Mouse (Mus musculus) forelimb bud, embryonic 11.5 days (tissue): ENCODE measurements around the gene Unc13d.
A peak's percentile ranks its signal among the peaks of the same experiment; 100 is the strongest.

Source experiments
- DNase-seq: peaks from one replicate; pipeline ENCODE4 v3.0.0-alpha.2; 2012; ENCODE audit warnings: low read depth, low spot score

Unc13d gene

GRCm38 (mm10) chr11:116053510-116054229 is 24.1 kb downstream of the Unc13d start:
- DNase-seq: no peak

GRCm38 (mm10) chr11:116050196-116050595 is 27.6 kb downstream of the Unc13d start:
- DNase-seq: no peak

GRCm38 (mm10) chr11:116049610-116050009 is 28.2 kb downstream of the Unc13d start:
- DNase-seq: no peak

- no peak for DNase-seq
Observed at GRCm38 (mm10) chr11:116045173-116045572, 32.6 kb downstream of the Unc13d start.

- DNase-seq: no peak
Observed at GRCm38 (mm10) chr11:116043286-116043685, 34.5 kb downstream of the Unc13d start.

- no peak for DNase-seq
Observed at GRCm38 (mm10) chr11:116042372-116043138, 35.2 kb downstream of the Unc13d start.

GRCm38 (mm10) chr11:116041833-116042232 is 35.9 kb downstream of the Unc13d start:
- no peak for DNase-seq

- DNase-seq: no peak
Observed at GRCm38 (mm10) chr11:116040593-116040992, 37.2 kb downstream of the Unc13d start.

GRCm38 (mm10) chr11:116037826-116038225 is 39.9 kb downstream of the Unc13d start:
- DNase-seq: no peak

GRCm38 (mm10) chr11:116036671-116037070 is 41.1 kb downstream of the Unc13d start:
- no peak for DNase-seq

- DNase-seq: no peak
Observed at GRCm38 (mm10) chr11:116034584-116034983, 43.2 kb downstream of the Unc13d start.

GRCm38 (mm10) chr11:116030898-116031845 is 46.6 kb downstream of the Unc13d start:
- DNase-seq: no peak

- DNase-seq: peak; percentile 98
Observed at GRCm38 (mm10) chr11:116030088-116030897, 47.5 kb downstream of the Unc13d start, which contains the start of gene Unk. Gene Unk, plus strand, starts transcription at chr11:116030322.

GRCm38 (mm10) chr11:116029086-116029865 is 48.5 kb downstream of the Unc13d start:
- no peak for DNase-seq

GRCm38 (mm10) chr11:116028177-116028865 is 49.4 kb downstream of the Unc13d start:
- DNase-seq: no peak

- DNase-seq: no peak
Observed at GRCm38 (mm10) chr11:116027756-116028155, 50.0 kb downstream of the Unc13d start, which contains the start of gene H3f3b. Gene H3f3b, minus strand, starts transcription at chr11:116027962.

GRCm38 (mm10) chr11:116025056-116025845 is 52.5 kb downstream of the Unc13d start:
- DNase-seq: no peak

GRCm38 (mm10) chr11:116024356-116024808 is 53.4 kb downstream of the Unc13d start:
- DNase-seq: peak; percentile 99
